Mouse (Mus musculus): ENCODE measurements around the gene 4930522L14Rik. TPM values are rescaled to one million over a fixed set of nuclear protein-coding genes. Genes with fewer than 3 reads are reported as not detected.
"Not testable (repeated sequence)": the region's sequence is repeated elsewhere in the genome, so short reads cannot be mapped to it uniquely, and the experiment has no call there.

The 4930522L14Rik gene
- 17.6 and 21.1 TPM in 2 replicates for polyA plus RNA-seq (2015; fragmentation: Nextera tagmentation; extraction: Ambion mirVana)

GRCm38 (mm10) chr5:109751391-109752071, at the start of gene 4930522L14Rik:
TSS of gene 4930522L14Rik (minus strand) at chr5:109751886.
- DNase-seq (ENCODE audit: low spot score): peak; percentile 72

- DNase-seq (ENCODE audit: low spot score): not testable (repeated sequence)
Observed at GRCm38 (mm10) chr5:109801466-109801865, 49.8 kb upstream of the 4930522L14Rik start.

GRCm38 (mm10) chr5:109799948-109800347, 48.3 kb upstream of the 4930522L14Rik start:
- not testable (repeated sequence) for DNase-seq (ENCODE audit: low spot score)

GRCm38 (mm10) chr5:109797017-109797416, 45.3 kb upstream of the 4930522L14Rik start:
- not testable (repeated sequence) for DNase-seq (ENCODE audit: low spot score)

DNA sequence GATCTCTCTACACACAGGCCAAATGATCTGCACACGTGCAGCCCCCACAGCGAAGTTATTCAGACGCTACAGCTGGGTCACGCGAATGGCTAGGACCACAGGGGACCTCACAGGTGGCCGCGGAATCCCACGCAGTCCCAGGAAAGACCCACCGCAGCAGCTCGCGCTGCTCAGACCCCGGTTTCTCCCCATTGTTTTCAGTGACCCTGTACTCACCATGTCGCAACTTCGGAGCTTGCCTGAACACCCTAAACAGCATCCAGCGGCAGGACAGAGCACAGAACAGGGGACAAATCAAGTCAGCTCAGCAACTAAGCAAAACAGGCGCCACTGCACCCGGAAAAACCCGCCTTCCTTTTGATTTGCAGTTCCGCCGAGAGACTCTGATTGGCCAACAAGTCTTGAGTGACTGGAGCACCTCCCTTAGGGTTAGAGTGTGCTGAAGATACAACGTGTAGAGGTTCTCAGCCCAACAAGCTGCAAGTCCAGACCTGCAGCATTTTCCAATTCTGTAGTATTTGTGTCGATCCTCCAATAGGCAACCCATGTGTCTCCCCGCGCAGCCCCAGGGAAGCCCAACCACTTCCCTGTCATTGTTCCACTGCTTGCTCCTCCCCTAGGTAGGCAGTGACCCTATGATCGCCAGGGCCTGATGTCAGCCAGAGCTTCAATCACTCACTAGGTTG, 44.4 kb upstream of the 4930522L14Rik start:
- peak; percentile 66 for DNase-seq (ENCODE audit: low spot score)

- not testable (repeated sequence) for DNase-seq (ENCODE audit: low spot score)
Observed at GRCm38 (mm10) chr5:109752073-109752780, 541 bp upstream of the 4930522L14Rik start.

DNA sequence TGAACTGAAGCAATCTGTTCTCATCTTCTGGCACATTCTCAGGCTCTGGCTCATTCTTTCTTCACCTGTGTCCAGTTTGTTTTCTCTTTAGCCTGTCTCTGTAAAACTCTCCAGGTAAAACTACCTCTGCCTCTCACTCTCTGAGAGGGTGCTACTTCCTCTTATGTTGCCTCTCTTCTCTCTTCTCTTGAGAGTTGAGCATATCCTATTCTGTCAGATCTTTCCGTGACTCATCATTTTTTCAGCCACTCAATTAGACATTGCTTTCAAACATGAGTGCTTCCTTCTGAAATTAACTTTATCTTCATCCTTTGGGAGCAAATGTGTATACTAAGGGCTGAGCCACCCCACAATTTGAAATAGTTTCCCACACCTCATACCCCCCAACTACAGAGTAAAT, 6.6 kb downstream of the 4930522L14Rik start:
- peak; percentile 3 for DNase-seq (ENCODE audit: low spot score)

DNA sequence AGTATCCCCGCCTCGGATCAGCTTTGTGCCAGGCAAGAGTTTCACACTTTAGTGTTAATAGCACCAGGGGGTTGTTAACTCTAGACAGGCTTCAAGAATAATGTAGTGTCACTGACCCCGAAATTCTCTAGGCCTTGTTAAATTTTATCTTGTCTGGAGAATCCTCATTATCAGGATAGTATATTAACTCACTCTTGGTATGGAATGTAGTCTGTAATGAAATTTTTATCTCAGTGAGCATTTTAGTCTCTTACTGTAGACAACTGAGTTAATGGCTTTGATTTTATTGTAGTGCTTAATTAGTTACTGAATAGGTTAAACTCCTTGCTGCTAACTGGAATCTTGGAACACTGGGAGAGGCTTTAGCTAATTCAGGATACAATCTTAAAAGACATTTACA, 34.3 kb downstream of the 4930522L14Rik start:
- not testable (repeated sequence) for DNase-seq (ENCODE audit: low spot score)

- not testable (repeated sequence) for DNase-seq (ENCODE audit: low spot score)
Observed at GRCm38 (mm10) chr5:109691205-109691965, 60.3 kb downstream of the 4930522L14Rik start.

GRCm38 (mm10) chr5:109690537-109691201, 61.0 kb downstream of the 4930522L14Rik start, which contains the start of gene 5430403G16Rik:
TSS of gene 5430403G16Rik (minus strand) at chr5:109691041.
- peak; percentile 93 for DNase-seq (ENCODE audit: low spot score)

Other genes with a start within 250 kb of the 4930522L14Rik start
- 24.9 and 27.2 TPM in 2 replicates for gene Crlf2, start 192.9 kb downstream of the 4930522L14Rik start, polyA plus RNA-seq (2015; fragmentation: Nextera tagmentation; extraction: Ambion mirVana)
- 2.0 and 2.5 TPM in 2 replicates for gene 5430403G16Rik, start 60.8 kb downstream of the 4930522L14Rik start, polyA plus RNA-seq (2015; fragmentation: Nextera tagmentation; extraction: Ambion mirVana)
- gene Gm15446, start 171.5 kb upstream of the 4930522L14Rik start, polyA plus RNA-seq (2015; fragmentation: Nextera tagmentation; extraction: Ambion mirVana): 1.2 and 1.5 TPM in 2 replicates
- 27.5 and 34.2 TPM in 2 replicates for gene Zfp932, start 244.6 kb upstream of the 4930522L14Rik start, polyA plus RNA-seq (2015; fragmentation: Nextera tagmentation; extraction: Ambion mirVana)

All from thymus, postnatal 0 days (tissue).